Mouse (Mus musculus): ENCODE results near the gene Elmo1. TPM values are rescaled to one million over a fixed set of nuclear protein-coding genes. Genes with fewer than 3 reads are reported as not detected.

Gene Elmo1
- polyA plus RNA-seq, 1 experiment from 2014 or later: 10.6 TPM

GRCm38 (mm10) chr13:20501923-20502322 lies 411.5 kb downstream of the Elmo1 start:
- H3K27me3 ChIP-seq (replicated peaks; ENCODE audit: control insufficient read depth, insufficient read depth, low read length): no peaks in the 10 kb centered on the region
- H3K9ac ChIP-seq (ENCODE audit: low read depth, low read length): no peak overlapping the region
- no peaks in the 10 kb centered on the region for H3K36me3 ChIP-seq (ENCODE audit: control insufficient read depth, insufficient read depth, low read length)
- H3K4me3 ChIP-seq (ENCODE audit: low read depth, low read length): no peak overlapping the region
- H3K9me3 ChIP-seq (ENCODE audit: control insufficient read depth, low read length): no peaks in the 10 kb centered on the region
- no peaks in the 10 kb centered on the region for H3K4me1 ChIP-seq (replicated peaks; ENCODE audit: control insufficient read depth, insufficient read depth, low read length)
- no peak for DNase-seq (ENCODE audit: low spot score)
- H3K27ac ChIP-seq (ENCODE audit: low read depth, low read length): no peak overlapping the region
- H3K4me2 ChIP-seq: no peak overlapping the region
- no peak for ATAC-seq (replicated peaks; ENCODE audit: low FRiP score)

GRCm38 (mm10) chr13:20503371-20503770 lies 413.0 kb downstream of the Elmo1 start:
- Histone ChIP-seq H3K4me2 (no peak overlapping the region), H3K4me3 (ENCODE audit: low read depth, low read length) (no peak overlapping the region), H3K9me3 (ENCODE audit: control insufficient read depth, low read length) (no peaks in the 10 kb centered on the region), H3K27ac (ENCODE audit: low read depth, low read length) (no peak overlapping the region), H3K9ac (ENCODE audit: low read depth, low read length) (no peak overlapping the region), H3K36me3 (ENCODE audit: control insufficient read depth, insufficient read depth, low read length) (no peaks in the 10 kb centered on the region), H3K27me3 (replicated peaks; ENCODE audit: control insufficient read depth, insufficient read depth, low read length) (no peaks in the 10 kb centered on the region), H3K4me1 (replicated peaks; ENCODE audit: control insufficient read depth, insufficient read depth, low read length) (no peaks in the 10 kb centered on the region)
- ATAC-seq (replicated peaks; ENCODE audit: low FRiP score) (no peak), DNase-seq (ENCODE audit: low spot score) (no peak)
- WGBS: 89% methylated on average over 3 of the region's 3 CpGs

- WGBS: 71% methylated on average over 10 of the region's 10 CpGs
- no peak for ATAC-seq (replicated peaks; ENCODE audit: low FRiP score)
- no peak for DNase-seq (ENCODE audit: low spot score)
Measured at GRCm38 (mm10) chr13:20507381-20508129, 417.2 kb downstream of the Elmo1 start.

GRCm38 (mm10) chr13:20511026-20511425 lies 420.6 kb downstream of the Elmo1 start:
- H3K9ac ChIP-seq (ENCODE audit: low read depth, low read length): no peak overlapping the region
- DNase-seq (ENCODE audit: low spot score) (no peak), ATAC-seq (replicated peaks; ENCODE audit: low FRiP score) (no peak)
- H3K9me3 ChIP-seq (ENCODE audit: control insufficient read depth, low read length): no peaks in the 10 kb centered on the region
- no peaks in the 10 kb centered on the region for H3K36me3 ChIP-seq (ENCODE audit: control insufficient read depth, insufficient read depth, low read length)
- no peak overlapping the region for H3K27ac ChIP-seq (ENCODE audit: low read depth, low read length)
- H3K4me3 ChIP-seq (ENCODE audit: low read depth, low read length): no peak overlapping the region
- H3K4me1 ChIP-seq (replicated peaks; ENCODE audit: control insufficient read depth, insufficient read depth, low read length): no peaks in the 10 kb centered on the region
- no peaks in the 10 kb centered on the region for H3K27me3 ChIP-seq (replicated peaks; ENCODE audit: control insufficient read depth, insufficient read depth, low read length)
- 84% methylated on average over 4 of the region's 4 CpGs for WGBS
- H3K4me2 ChIP-seq: no peak overlapping the region

More at GRCm38 (mm10) chr13:20507381-20508129, 417.2 kb downstream of the Elmo1 start:
- no peaks in the 10 kb centered on the region for H3K27me3 ChIP-seq (replicated peaks; ENCODE audit: control insufficient read depth, insufficient read depth, low read length)
- H3K27ac ChIP-seq (ENCODE audit: low read depth, low read length): no peak overlapping the region
- H3K9me3 ChIP-seq (ENCODE audit: control insufficient read depth, low read length): no peaks in the 10 kb centered on the region
- H3K4me2 ChIP-seq: no peak overlapping the region
- H3K4me3 ChIP-seq (ENCODE audit: low read depth, low read length): no peak overlapping the region
- H3K4me1 ChIP-seq (replicated peaks; ENCODE audit: control insufficient read depth, insufficient read depth, low read length): no peaks in the 10 kb centered on the region
- H3K9ac ChIP-seq (ENCODE audit: low read depth, low read length): no peak overlapping the region
- no peaks in the 10 kb centered on the region for H3K36me3 ChIP-seq (ENCODE audit: control insufficient read depth, insufficient read depth, low read length)

- H3K4me2 ChIP-seq: no peak overlapping the region
Measured at GRCm38 (mm10) chr13:20512317-20513240, 422.2 kb downstream of the Elmo1 start.

GRCm38 (mm10) chr13:20514721-20515120 lies 424.3 kb downstream of the Elmo1 start:
- no peak for ATAC-seq (replicated peaks; ENCODE audit: low FRiP score)
- no peaks in the 10 kb centered on the region for H3K4me1 ChIP-seq (replicated peaks; ENCODE audit: control insufficient read depth, insufficient read depth, low read length)
- 82% methylated on average over 3 of the region's 3 CpGs for WGBS

More at GRCm38 (mm10) chr13:20512317-20513240, 422.2 kb downstream of the Elmo1 start:
- Histone ChIP-seq H3K27ac (ENCODE audit: low read depth, low read length) (no peak overlapping the region), H3K4me3 (ENCODE audit: low read depth, low read length) (no peak overlapping the region), H3K4me1 (replicated peaks; ENCODE audit: control insufficient read depth, insufficient read depth, low read length) (no peaks in the 10 kb centered on the region), H3K9me3 (ENCODE audit: control insufficient read depth, low read length) (no peaks in the 10 kb centered on the region), H3K9ac (ENCODE audit: low read depth, low read length) (no peak overlapping the region), H3K36me3 (ENCODE audit: control insufficient read depth, insufficient read depth, low read length) (no peaks in the 10 kb centered on the region), H3K27me3 (replicated peaks; ENCODE audit: control insufficient read depth, insufficient read depth, low read length) (no peaks in the 10 kb centered on the region)
- DNase-seq (ENCODE audit: low spot score): no peak
- ATAC-seq (replicated peaks; ENCODE audit: low FRiP score): no peak
- 71% methylated on average over 10 of the region's 10 CpGs for WGBS

DNA sequence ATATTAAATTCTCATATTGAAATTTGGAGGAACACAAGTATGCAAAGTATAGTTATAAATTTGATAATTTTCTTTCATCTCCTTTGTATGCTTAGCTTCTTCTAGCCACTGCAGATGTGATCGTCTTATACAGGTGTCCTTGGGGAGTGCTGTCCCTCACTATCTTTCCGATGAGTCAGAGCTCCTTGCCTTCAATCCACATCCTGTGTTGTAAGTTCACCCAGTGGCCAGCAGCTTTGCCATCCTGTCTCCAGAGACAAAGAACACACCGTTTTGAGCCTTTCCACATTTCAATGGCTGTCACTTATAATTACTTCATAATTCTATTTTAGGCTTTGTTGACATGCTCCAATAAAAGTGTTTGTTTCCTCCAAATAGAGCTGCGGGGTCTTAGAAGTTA lies 425.7 kb downstream of the Elmo1 start:
- H3K36me3 ChIP-seq (ENCODE audit: control insufficient read depth, insufficient read depth, low read length): no peaks in the 10 kb centered on the region
- whole genome bisulfite sequencing: 74% methylated on average over 4 of the region's 4 CpGs

More at GRCm38 (mm10) chr13:20514721-20515120, 424.3 kb downstream of the Elmo1 start:
- H3K9me3 ChIP-seq (ENCODE audit: control insufficient read depth, low read length): no peaks in the 10 kb centered on the region
- no peaks in the 10 kb centered on the region for H3K27me3 ChIP-seq (replicated peaks; ENCODE audit: control insufficient read depth, insufficient read depth, low read length)
- H3K4me2 ChIP-seq: no peak overlapping the region
- DNase-seq (ENCODE audit: low spot score): no peak
- H3K36me3 ChIP-seq (ENCODE audit: control insufficient read depth, insufficient read depth, low read length): no peaks in the 10 kb centered on the region
- H3K9ac ChIP-seq (ENCODE audit: low read depth, low read length): no peak overlapping the region
- H3K4me3 ChIP-seq (ENCODE audit: low read depth, low read length): no peak overlapping the region
- H3K27ac ChIP-seq (ENCODE audit: low read depth, low read length): no peak overlapping the region

GRCm38 (mm10) chr13:20517702-20518101 lies 427.3 kb downstream of the Elmo1 start:
- no peak for DNase-seq (ENCODE audit: low spot score)
- H3K9ac ChIP-seq (ENCODE audit: low read depth, low read length): no peak overlapping the region
- H3K36me3 ChIP-seq (ENCODE audit: control insufficient read depth, insufficient read depth, low read length): no peaks in the 10 kb centered on the region
- no peak overlapping the region for H3K27ac ChIP-seq (ENCODE audit: low read depth, low read length)
- no peak overlapping the region for H3K4me2 ChIP-seq
- H3K4me3 ChIP-seq (ENCODE audit: low read depth, low read length): no peak overlapping the region
- no peaks in the 10 kb centered on the region for H3K9me3 ChIP-seq (ENCODE audit: control insufficient read depth, low read length)
- WGBS: 67% methylated on average over 4 of the region's 4 CpGs
- ATAC-seq (replicated peaks; ENCODE audit: low FRiP score): no peak
- H3K27me3 ChIP-seq (replicated peaks; ENCODE audit: control insufficient read depth, insufficient read depth, low read length): no peaks in the 10 kb centered on the region
- H3K4me1 ChIP-seq (replicated peaks; ENCODE audit: control insufficient read depth, insufficient read depth, low read length): no peaks in the 10 kb centered on the region

More for the DNA sequence above, 425.7 kb downstream of the Elmo1 start:
- H3K27me3 ChIP-seq (replicated peaks; ENCODE audit: control insufficient read depth, insufficient read depth, low read length): no peaks in the 10 kb centered on the region
- no peak overlapping the region for H3K4me2 ChIP-seq
- no peak overlapping the region for H3K27ac ChIP-seq (ENCODE audit: low read depth, low read length)
- DNase-seq (ENCODE audit: low spot score) (no peak), ATAC-seq (replicated peaks; ENCODE audit: low FRiP score) (no peak)
- no peaks in the 10 kb centered on the region for H3K9me3 ChIP-seq (ENCODE audit: control insufficient read depth, low read length)
- H3K4me3 ChIP-seq (ENCODE audit: low read depth, low read length): no peak overlapping the region
- no peak overlapping the region for H3K9ac ChIP-seq (ENCODE audit: low read depth, low read length)
- no peaks in the 10 kb centered on the region for H3K4me1 ChIP-seq (replicated peaks; ENCODE audit: control insufficient read depth, insufficient read depth, low read length)
